Mouse (Mus musculus): ENCODE measurements around the gene Ces4a. TPM values are rescaled to one million over a fixed set of nuclear protein-coding genes. Genes with fewer than 3 reads are reported as not detected.

Ces4a gene
- polyA plus RNA-seq, 1 experiment from 2014 or later = not detected

- no peak overlapping the region for H3K27ac ChIP-seq (replicated peaks)
- H3K27me3 ChIP-seq (ENCODE audit: control insufficient read depth, insufficient read depth, low read length) = no peaks in the 10 kb centered on the region
- no peaks in the 10 kb centered on the region for H3K36me3 ChIP-seq (ENCODE audit: control insufficient read depth, insufficient read depth, low read length)
- WGBS = 77% methylated on average over 2 of the region's 2 CpGs
- ATAC-seq (ENCODE audit: low FRiP score, low TSS enrichment) (no peak), DNase-seq (ENCODE audit: low spot score) (no peak)
- no peaks in the 10 kb centered on the region for H3K9me3 ChIP-seq (ENCODE audit: control insufficient read depth, low read length)
- H3K4me3 ChIP-seq (ENCODE audit: low read depth, low read length) = no peak overlapping the region
- no peak overlapping the region for H3K4me2 ChIP-seq (replicated peaks; ENCODE audit: low read depth)
- H3K9ac ChIP-seq (ENCODE audit: low read length) = no peak overlapping the region
- TF ChIP-seq CTCF (IDR thresholded peaks at IDR 0.05; ENCODE audit: low read depth) (no peak), EP300 (optimal IDR thresholded peaks at IDR 0.05) (no peak)
- no peaks in the 10 kb centered on the region for H3K4me1 ChIP-seq (replicated peaks; ENCODE audit: control insufficient read depth, insufficient read depth)
Measured at GRCm38 (mm10) chr8:105165191-105165590, 33.6 kb downstream of the Ces4a start.

- Histone ChIP-seq H3K27ac (replicated peaks) (no peak overlapping the region), H3K4me2 (replicated peaks; ENCODE audit: low read depth) (no peak overlapping the region), H3K27me3 (ENCODE audit: control insufficient read depth, insufficient read depth, low read length) (no peaks in the 10 kb centered on the region), H3K4me3 (ENCODE audit: low read depth, low read length) (no peak overlapping the region), H3K9me3 (ENCODE audit: control insufficient read depth, low read length) (no peaks in the 10 kb centered on the region), H3K4me1 (replicated peaks; ENCODE audit: control insufficient read depth, insufficient read depth) (no peaks in the 10 kb centered on the region), H3K9ac (ENCODE audit: low read length) (no peak overlapping the region), H3K36me3 (ENCODE audit: control insufficient read depth, insufficient read depth, low read length) (no peaks in the 10 kb centered on the region)
- DNase-seq (ENCODE audit: low spot score) = no peak
- TF ChIP-seq CTCF (IDR thresholded peaks at IDR 0.05; ENCODE audit: low read depth) (no peak), EP300 (optimal IDR thresholded peaks at IDR 0.05) (no peak)
- no peak for ATAC-seq (ENCODE audit: low FRiP score, low TSS enrichment)
- WGBS = 83% methylated on average over 2 of the region's 2 CpGs
Measured at GRCm38 (mm10) chr8:105167116-105167515, 35.5 kb downstream of the Ces4a start.

- DNase-seq (ENCODE audit: low spot score) (no peak), ATAC-seq (ENCODE audit: low FRiP score, low TSS enrichment) (no peak)
- Histone ChIP-seq H3K27me3 (ENCODE audit: control insufficient read depth, insufficient read depth, low read length) (no peaks in the 10 kb centered on the region), H3K9me3 (ENCODE audit: control insufficient read depth, low read length) (no peaks in the 10 kb centered on the region), H3K4me1 (replicated peaks; ENCODE audit: control insufficient read depth, insufficient read depth) (no peaks in the 10 kb centered on the region), H3K9ac (ENCODE audit: low read length) (no peak overlapping the region), H3K27ac (replicated peaks) (no peak overlapping the region), H3K4me3 (ENCODE audit: low read depth, low read length) (no peak overlapping the region), H3K4me2 (replicated peaks; ENCODE audit: low read depth) (no peak overlapping the region), H3K36me3 (ENCODE audit: control insufficient read depth, insufficient read depth, low read length) (no peaks in the 10 kb centered on the region)
- TF ChIP-seq EP300 (optimal IDR thresholded peaks at IDR 0.05) = no peak
- no peak for TF ChIP-seq CTCF (IDR thresholded peaks at IDR 0.05; ENCODE audit: low read depth)
- WGBS = 44% methylated on average over 3 of the region's 3 CpGs
Measured at GRCm38 (mm10) chr8:105169582-105169981, 38.0 kb downstream of the Ces4a start.

DNA sequence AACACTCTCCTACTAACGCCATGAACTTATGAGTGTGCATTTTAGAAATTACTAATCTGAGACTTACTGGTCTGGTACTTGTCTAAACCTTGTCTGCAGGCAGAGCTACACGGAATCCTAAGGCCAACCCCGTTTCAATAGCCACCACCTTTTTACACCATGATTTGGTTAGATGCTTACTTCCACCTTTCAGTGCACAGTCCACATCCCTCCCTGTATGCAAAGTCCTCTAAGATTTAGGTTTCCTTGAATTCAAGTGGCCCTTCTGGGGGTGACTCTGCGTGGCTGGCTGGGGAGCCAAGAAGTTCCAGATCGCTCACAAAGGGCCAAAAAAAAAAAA, 38.4 kb downstream of the Ces4a start:
- Histone ChIP-seq H3K36me3 (ENCODE audit: control insufficient read depth, insufficient read depth, low read length) (no peaks in the 10 kb centered on the region), H3K4me1 (replicated peaks; ENCODE audit: control insufficient read depth, insufficient read depth) (no peaks in the 10 kb centered on the region), H3K9me3 (ENCODE audit: control insufficient read depth, low read length) (no peaks in the 10 kb centered on the region), H3K27ac (replicated peaks) (peak overlapping the region; percentile 99), H3K4me3 (ENCODE audit: low read depth, low read length) (peak overlapping the region; percentile 95), H3K9ac (ENCODE audit: low read length) (peak overlapping the region; percentile 95), H3K4me2 (replicated peaks; ENCODE audit: low read depth) (peak overlapping the region; percentile 79), H3K27me3 (ENCODE audit: control insufficient read depth, insufficient read depth, low read length) (no peaks in the 10 kb centered on the region)
- TF ChIP-seq CTCF (IDR thresholded peaks at IDR 0.05; ENCODE audit: low read depth) (no peak), EP300 (optimal IDR thresholded peaks at IDR 0.05) (no peak)
- WGBS = 1% methylated on average over 5 of the region's 5 CpGs
- DNase-seq (ENCODE audit: low spot score) (no peak), ATAC-seq (ENCODE audit: low FRiP score, low TSS enrichment) (peak; percentile 2; the same call in 1 of the 2 replicates)

DNA sequence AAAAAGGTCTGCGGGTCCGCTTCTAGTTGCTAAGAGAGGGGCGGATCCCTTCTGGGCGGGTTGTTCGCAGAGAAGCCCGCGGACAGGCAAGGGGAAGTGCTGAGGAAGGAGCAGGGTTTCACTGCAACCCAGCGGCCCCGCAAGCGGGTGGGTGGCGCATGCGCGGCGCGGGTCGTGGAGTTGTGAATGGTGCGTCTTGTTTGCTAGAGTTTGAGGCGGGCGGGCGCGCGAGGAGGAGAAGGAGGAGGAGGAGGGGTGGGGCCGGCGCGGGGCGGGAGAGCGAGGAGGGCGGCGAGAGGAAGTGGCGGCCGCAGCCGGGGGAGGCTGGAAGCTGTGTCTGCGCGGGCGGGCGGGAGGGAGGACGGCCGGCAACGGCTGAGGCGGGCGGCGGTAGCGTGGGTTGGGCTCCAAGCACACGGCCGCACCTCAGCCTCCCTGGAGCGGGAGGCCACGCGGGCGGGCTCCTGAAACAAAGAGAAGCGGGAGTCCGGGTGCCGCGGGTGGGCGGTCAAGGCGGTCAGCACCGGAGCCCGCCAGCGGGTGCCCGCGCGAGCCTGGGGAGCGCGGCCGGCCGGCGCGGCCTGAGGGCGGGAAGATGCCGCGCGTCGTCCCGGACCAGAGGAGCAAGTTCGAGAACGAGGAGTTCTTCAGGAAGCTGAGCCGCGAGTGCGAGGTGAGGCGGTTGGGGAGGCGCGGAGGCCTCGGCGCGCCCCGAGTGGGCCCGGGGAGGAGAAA, 38.9 kb downstream of the Ces4a start, which contains the start of gene Cbfb:
Gene Cbfb, plus strand, starts transcription at position 294 of the 735 bp plus-strand sequence.
- peak; percentile 95 for ATAC-seq (ENCODE audit: low FRiP score, low TSS enrichment)
- under 1% methylated on average over 51 of the region's 86 CpGs for WGBS
- H3K9ac ChIP-seq (ENCODE audit: low read length) = peak within 1 kb of the TSS; percentile 95
- peak within 1 kb of the TSS; percentile 79 for H3K4me2 ChIP-seq (replicated peaks; ENCODE audit: low read depth)
- DNase-seq (ENCODE audit: low spot score) = peak; percentile 99
- H3K36me3 ChIP-seq (ENCODE audit: control insufficient read depth, insufficient read depth, low read length) = no peaks in the 10 kb centered on the region
- peak within 1 kb of the TSS; percentile 95 for H3K4me3 ChIP-seq (ENCODE audit: low read depth, low read length)
- H3K4me1 ChIP-seq (replicated peaks; ENCODE audit: control insufficient read depth, insufficient read depth) = no peaks in the 10 kb centered on the region
- 0 out of 2 replicates have a peak, but pooled peaks have one; percentile 4 for TF ChIP-seq CTCF (IDR thresholded peaks at IDR 0.05; ENCODE audit: low read depth)
- TF ChIP-seq EP300 (optimal IDR thresholded peaks at IDR 0.05) = no peak
- H3K27ac ChIP-seq (replicated peaks) = peak within 1 kb of the TSS; percentile 99
- H3K27me3 ChIP-seq (ENCODE audit: control insufficient read depth, insufficient read depth, low read length) = no peaks in the 10 kb centered on the region
- no peaks in the 10 kb centered on the region for H3K9me3 ChIP-seq (ENCODE audit: control insufficient read depth, low read length)
